Mouse (Mus musculus) mature B cell (primary cell): Measurements from ENCODE around the gene Pdgfb.

ENCODE experiments used
- in situ Hi-C: fragments of 300-500 bp; cut with MboI; formaldehyde crosslinking; loops from 2 replicates; pipeline ENCODE4 v1.14.3; 2019

The Pdgfb gene

DNA sequence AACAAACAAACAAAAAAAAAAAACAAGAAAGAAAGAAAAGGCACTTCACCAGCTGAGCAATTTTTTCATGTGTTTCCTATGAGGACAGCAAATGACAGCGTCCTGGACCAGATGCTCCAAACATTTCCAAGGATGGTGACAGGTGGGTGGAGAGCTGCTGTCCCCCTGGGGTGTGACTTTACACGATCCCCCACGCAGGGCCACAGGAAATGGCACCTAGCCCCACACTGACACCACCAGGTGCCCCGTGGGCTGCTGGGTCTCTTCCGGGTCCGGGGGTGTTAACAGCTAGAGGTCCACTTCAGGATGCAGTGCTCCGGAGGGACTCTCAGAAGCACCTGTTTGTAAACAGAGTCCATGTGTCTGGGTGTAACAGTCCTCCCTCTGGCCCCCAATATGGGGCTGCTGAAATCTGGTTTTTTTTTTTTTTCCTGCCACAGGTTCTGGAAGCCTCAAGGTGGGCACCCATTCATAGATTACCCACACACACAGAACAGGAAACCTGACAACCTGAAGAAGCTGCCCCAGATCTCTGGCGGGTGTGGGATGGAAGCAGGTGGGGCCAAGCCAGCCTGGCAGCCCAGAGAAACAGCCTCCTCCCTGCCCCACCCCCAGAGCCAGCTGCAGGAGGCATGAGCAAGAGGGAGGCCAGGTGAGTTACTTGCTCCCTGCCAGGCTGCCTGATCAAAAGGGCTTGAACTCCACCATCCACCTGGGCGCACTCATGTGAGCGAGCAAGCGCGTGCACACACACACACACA, 5.2 kb downstream of the Pdgfb start:
- in situ Hi-C loops, result no loop called here

DNA sequence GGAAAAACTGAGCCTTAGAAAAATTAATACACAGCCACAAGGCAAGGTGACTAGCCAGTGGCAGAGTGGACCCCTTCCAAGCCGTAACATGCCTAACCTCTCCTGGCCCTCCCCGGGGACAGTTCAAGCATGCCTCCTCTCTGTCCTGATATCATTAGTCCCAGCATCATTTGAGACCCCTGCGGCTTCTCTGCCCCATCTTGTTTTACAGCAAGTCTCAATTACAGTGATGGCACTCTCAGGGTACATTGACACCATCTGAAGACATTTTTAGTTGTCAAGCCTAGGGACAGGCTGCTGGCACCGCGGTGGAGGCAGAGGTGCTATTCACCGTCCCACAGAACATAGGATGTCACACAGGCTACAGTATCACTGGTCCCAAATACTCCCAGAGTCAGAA, 6.3 kb downstream of the Pdgfb start:
- in situ Hi-C loops, result no loop called here

DNA sequence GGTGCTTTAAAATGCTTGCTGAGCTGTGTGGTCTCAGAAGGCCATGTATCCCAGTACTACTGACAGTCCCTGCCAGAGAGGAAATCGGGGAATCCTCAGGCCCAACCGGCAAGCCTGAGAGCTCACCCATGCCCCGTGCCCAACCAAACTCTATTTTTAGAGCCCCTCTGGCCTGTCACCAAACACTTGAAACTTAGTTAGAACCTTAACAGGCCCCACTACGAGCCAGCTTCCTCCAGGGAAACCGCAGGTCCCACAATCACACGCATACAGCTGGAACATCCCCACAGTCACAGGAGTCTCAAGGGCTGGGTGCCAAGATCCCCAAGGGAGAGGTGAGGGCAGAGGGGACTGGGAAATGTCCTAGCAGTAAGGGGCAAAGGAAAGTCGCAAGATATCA, 8.6 kb downstream of the Pdgfb start:
- in situ Hi-C loops, result no loop called here

- in situ Hi-C loops, result no loop called here
Measured at GRCm38 (mm10) chr15:80005436-80005835, 9.3 kb downstream of the Pdgfb start.

GRCm38 (mm10) chr15:80004644-80005340, 10.0 kb downstream of the Pdgfb start:
- in situ Hi-C loops, result no loop called here

- in situ Hi-C loops, result no loop called here
Measured at GRCm38 (mm10) chr15:80003581-80003980, 11.2 kb downstream of the Pdgfb start.

DNA sequence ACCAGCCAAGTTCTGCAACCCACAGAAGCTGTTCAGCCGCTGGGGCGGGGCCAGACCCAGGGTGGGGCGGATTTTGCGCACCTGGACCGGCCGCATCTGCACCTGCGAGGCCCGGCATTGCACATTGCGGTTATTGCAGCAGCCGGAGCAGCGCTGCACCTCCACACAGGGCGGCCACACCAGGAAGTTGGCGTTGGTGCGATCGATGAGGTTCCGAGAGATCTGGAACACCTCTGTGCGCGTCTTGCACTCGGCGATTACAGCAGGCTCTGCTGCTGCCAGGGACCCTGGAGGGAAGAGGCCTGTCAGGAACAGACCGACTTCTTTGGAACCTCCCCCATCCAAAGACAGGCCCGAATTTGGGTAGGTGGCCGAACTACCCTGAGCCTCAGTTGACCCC, 13.2 kb downstream of the Pdgfb start:
- in situ Hi-C loops, result no loop called here

DNA sequence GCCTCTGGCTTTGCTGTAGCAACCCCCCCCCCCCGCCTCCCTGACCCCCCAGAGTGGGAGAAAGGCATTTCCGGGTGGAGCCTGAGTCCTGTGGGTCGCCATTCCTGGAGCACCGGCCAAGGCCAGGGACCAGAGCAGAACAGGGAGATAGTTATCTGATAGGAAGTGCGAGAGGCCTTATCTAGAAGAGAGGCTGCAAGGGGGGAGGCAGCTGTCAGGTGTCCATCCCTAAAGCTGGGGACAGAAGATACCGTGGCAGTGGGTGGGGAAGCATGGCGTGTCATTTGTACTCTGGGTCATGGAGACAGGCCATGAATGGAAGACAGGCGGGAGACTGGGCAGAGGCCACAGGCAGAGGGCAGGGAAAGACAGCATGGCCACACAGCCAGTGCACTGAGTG, 14.1 kb downstream of the Pdgfb start:
- in situ Hi-C loops, result no loop called here

GRCm38 (mm10) chr15:79997988-79998387, 16.8 kb downstream of the Pdgfb start:
- in situ Hi-C loops, result no loop called here

GRCm38 (mm10) chr15:79996781-79997180, 18.0 kb downstream of the Pdgfb start:
- in situ Hi-C loops, result no loop called here

GRCm38 (mm10) chr15:79995552-79995951, 19.2 kb downstream of the Pdgfb start:
- in situ Hi-C loops, result no loop called here

DNA sequence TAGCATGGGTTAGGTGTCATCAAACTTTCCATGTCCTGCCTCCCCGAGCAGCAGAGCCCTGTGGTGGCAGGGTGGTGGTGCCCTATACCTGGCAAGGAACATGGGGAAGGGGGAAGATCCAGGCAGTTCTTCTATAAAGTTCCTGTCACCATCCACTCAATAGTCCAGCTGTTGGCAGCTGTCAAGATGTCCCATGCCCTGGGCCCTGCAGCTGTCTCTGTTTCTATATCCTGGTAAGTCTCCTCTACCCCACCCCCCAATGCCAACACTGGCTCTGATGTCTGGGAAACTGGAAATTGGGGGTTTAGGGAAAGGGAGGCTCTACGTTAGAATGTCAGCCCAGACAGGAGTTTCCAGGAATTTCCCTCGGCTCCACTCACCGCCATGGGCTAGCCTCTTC, 20.2 kb downstream of the Pdgfb start:
- in situ Hi-C loops, result no loop called here

- in situ Hi-C loops, result no loop called here
Measured at GRCm38 (mm10) chr15:79986182-79986581, 28.6 kb downstream of the Pdgfb start.

GRCm38 (mm10) chr15:79985471-79985870, 29.3 kb downstream of the Pdgfb start:
- in situ Hi-C loops, result no loop called here

DNA sequence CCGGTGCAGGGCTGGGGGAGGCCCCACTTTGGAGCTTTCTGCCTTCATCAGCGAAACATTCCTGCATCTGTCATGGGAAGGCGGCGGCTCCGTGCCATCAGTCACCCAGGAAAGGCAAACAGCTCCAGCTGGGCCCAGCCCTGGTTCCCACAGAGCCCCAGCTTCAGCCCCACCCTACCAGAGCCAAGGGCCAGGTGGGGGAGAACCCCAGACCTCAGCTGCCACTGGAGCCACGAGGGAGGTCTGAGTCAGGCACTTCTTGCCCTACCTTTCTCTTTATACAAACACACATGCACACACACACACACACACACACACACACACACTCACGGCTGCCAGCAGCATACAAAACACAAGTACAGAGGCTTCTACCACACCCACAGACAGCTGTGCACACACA, 30.6 kb downstream of the Pdgfb start:
- in situ Hi-C loops, result no loop called here

DNA sequence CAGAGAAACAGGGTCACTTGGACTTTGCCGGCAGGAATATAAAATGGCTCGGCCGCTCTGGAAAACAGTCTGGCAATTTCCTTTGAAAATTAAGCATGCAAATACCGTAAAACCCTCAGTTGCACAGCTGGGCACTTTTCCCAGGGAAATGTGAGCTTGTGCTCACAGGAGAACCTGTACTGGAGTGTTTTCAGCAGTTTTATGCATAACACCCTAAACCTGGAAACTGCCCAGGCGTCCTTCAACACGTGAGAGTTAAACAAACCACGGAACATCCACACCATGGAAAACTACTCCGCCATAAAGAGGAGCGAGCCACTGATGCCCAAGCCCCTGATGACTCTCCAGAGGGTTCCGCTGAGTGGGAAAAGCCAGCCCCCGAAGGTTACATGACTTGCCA, 34.1 kb downstream of the Pdgfb start:
- in situ Hi-C loops, result no loop called here

DNA sequence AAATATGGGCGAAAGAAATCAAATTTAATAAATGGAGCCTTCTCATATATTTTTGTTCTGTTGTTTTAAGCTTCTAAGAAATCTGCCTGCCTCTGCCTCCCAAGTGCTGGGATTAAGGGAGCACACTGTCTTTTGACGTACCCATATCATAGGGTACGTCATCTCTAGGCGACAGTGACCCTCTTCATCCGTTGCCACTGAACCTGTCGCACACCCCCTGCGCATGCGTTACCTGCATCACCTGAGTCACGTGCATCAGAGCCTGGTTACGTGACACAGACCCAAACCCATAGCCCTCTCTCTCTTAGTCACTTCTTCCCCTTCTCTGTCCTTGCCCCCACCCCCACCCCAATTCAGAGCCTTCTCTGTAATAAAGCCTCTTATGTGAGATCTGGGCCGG, 42.6 kb downstream of the Pdgfb start:
- in situ Hi-C loops, result no loop called here

DNA sequence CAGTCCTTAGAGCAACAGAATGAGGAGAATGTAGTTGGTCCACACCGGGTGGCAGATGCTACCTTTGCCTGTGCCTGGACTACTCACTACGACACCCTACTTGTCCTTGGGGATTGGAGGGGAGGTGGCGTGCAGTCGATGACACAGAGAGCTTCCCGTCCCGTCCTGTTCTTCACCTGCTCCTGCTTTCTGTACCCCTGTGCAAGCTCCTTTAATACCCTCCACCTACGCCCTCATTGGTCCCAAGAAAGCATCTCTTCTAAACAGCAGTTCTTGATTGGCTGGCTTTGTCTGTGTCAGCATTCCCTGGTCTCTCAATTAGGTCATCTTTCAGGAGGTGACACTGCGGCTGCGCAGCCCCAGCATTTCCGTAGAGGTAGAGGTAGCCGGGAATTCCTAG, 43.8 kb downstream of the Pdgfb start, which contains the start of gene Cbx7:
Gene Cbx7 (minus strand): TSS at position 180 of the 400 bp plus-strand sequence.
- in situ Hi-C loops, result no loop called here

DNA sequence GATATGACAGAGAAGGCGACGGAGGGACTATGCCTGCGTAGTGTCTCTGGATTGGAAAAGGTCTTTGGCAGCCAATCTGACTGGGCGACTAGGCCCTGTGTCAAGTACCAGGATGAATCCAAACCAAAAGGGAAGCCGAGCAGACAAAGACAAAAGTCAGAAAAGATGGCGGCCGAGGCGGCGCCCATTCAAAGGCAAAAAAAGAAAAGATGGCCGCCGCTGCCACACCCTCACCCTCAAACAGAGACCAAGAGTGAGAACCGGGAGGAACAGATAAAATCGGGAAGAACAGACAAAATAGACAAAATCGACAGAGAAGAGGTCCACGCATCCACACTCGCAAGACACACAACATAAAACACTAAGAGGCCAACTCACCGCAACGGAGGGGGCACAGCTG, 44.3 kb downstream of the Pdgfb start:
- in situ Hi-C loops, result no loop called here

GRCm38 (mm10) chr15:79967346-79967745, 47.4 kb downstream of the Pdgfb start:
- in situ Hi-C loops, result no loop called here

DNA sequence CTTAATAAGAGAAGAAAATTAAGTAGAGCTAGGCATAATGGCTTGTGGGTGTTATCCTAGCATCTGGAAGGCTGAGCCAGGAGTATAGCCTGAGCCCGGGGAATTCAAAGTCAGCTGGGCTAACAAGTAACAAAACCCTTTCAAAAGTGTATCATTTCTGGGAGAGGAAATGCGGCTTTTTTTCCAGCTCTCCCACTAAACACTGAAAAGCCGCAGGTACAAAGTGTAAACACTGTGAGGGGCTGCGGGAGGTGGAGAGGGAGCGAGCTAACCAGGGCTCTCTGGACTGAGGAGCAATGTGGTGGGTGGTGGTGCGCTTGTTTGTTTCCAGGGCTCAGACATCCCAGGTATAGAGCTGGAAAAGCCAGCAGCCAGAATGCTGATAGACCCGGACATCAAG, 50.4 kb downstream of the Pdgfb start:
- in situ Hi-C loops, result no loop called here

GRCm38 (mm10) chr15:79962661-79963060, 52.1 kb downstream of the Pdgfb start:
- in situ Hi-C loops, result no loop called here

DNA sequence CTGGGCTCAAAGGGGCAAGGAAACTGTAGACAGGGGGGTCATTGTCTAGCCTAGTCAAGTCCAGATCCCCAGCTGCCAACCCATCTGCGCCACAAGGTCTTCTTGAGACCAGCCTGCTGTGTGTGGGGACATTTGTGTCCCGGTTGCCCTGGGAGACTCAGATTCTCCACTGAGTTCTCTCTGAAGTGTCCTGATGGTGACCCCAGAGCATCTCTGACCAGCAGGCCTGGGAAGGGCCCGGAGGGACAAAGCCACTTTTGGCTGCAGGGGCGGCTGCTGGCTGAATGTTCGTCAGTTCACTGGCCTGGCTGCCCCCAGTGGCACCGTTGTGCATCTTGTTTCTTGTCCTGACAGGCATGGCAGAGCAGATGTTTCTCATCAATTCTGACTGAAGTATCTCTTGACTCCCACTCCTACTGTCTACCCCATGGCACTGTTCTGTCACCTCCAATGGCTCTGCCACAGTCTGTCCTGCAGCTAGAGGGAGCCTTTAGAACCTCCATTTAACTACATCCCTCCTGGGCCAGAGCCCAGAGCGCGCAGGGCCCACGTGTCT, 53.3 kb downstream of the Pdgfb start:
- in situ Hi-C loops, result no loop called here
